Mouse (Mus musculus): ENCODE data around the gene Fam92a. TPM values are rescaled to one million over a fixed set of nuclear protein-coding genes. Genes with fewer than 3 reads are reported as not detected.

The Fam92a gene
- polyA plus RNA-seq, 1 experiment from 2014 or later = 116 TPM

Other genes with a start within 250 kb of the Fam92a start
- gene Gm10604, start 190.8 kb downstream of the Fam92a start, polyA plus RNA-seq (2014; fragmentation: Nextera tagmentation; extraction: Ambion mirVana) = 0.32 and 0.33 TPM in 2 replicates
- gene Rbm12b2, start 82.6 kb downstream of the Fam92a start, polyA plus RNA-seq (2014; fragmentation: Nextera tagmentation; extraction: Ambion mirVana) = 17.1 and 17.7 TPM in 2 replicates
- gene Rbm12b1, start 31.8 kb downstream of the Fam92a start, polyA plus RNA-seq (2014; fragmentation: Nextera tagmentation; extraction: Ambion mirVana) = 6.8 and 7.0 TPM in 2 replicates

All from limb, embryonic 11.5 days (tissue).